Mouse (Mus musculus) midbrain, embryonic 14.5 days (tissue): ENCODE data around the gene Adk. TPM values are rescaled to one million over a fixed set of nuclear protein-coding genes. Genes with fewer than 3 reads are reported as not detected.

Source experiments
- ATAC-seq: fragments of 200-750 bp; cut with Nextera tagmentation; 2 replicates; pipeline ENCODE4 v1.8.0; 2017; ENCODE audit warnings: moderate number of reproducible peaks, moderate library complexity; ENCODE audit not compliant: low FRiP score, low TSS enrichment
- DNase-seq: peaks from one replicate; pipeline ENCODE4 v3.0.0-alpha.2; 2015
- H3K27ac ChIP-seq: fragments of 300-500 bp; sonication (generic); replicated peaks from 2 replicates; pipeline ENCODE4 v1.5.1; 2014; ENCODE audit warnings: mild to moderate bottlenecking, low read depth, low read length, moderate library complexity
- H3K27me3 ChIP-seq: fragments of 300-500 bp; sonication (generic); 2 replicates; pipeline ENCODE4 v1.6.1; 2014; ENCODE audit warnings: low read length, control low read depth, mixed read lengths; ENCODE audit not compliant: control insufficient read depth, insufficient read depth
- H3K36me3 ChIP-seq: fragments of 300-500 bp; sonication (generic); 2 replicates; pipeline ENCODE4 v1.6.1; 2014; ENCODE audit warnings: low read length, control low read depth; ENCODE audit not compliant: control insufficient read depth, insufficient read depth
- H3K4me1 ChIP-seq: fragments of 300-500 bp; sonication (generic); 2 replicates; pipeline ENCODE4 v1.6.1; 2014; ENCODE audit warnings: mild to moderate bottlenecking, antibody characterized with exemption, low read length, control low read depth; ENCODE audit not compliant: control insufficient read depth, insufficient read depth
- H3K4me2 ChIP-seq: fragments of 300-500 bp; sonication (generic); 2 replicates; pipeline ENCODE4 v1.6.1; 2014; ENCODE audit warnings: mild to moderate bottlenecking, low read length, moderate library complexity
- H3K4me3 ChIP-seq: fragments of 300-500 bp; sonication (generic); replicated peaks from 2 replicates; pipeline ENCODE4 v1.5.1; 2014; ENCODE audit warnings: low read depth, low read length
- H3K9ac ChIP-seq: fragments of 300-500 bp; sonication (generic); replicated peaks from 2 replicates; pipeline ENCODE4 v1.6.1; 2014; ENCODE audit warnings: mild to moderate bottlenecking, low read length, moderate library complexity
- H3K9me3 ChIP-seq: fragments of 300-500 bp; sonication (generic); 2 replicates; pipeline ENCODE4 v1.6.1; 2016; ENCODE audit warnings: low read length, control low read depth, mixed read lengths; ENCODE audit not compliant: control insufficient read depth
- WGBS: fragments of 180-500 bp; shearing (Covaris S2); extraction: QIAGEN DNeasy Blood & Tissue Kit; methylation state at CpG from one replicate; pipeline ENCODE4 v1.1.7; 2014; 5-methylcytosine and 5-hydroxymethylcytosine counted together
- polyA plus RNA-seq: library from polyadenylated mRNA; unstranded; fragments of >200 nt; fragmentation: Nextera tagmentation; extraction: Ambion mirVana; gene quantifications from 2 replicates; pipeline ENCODE4 v1.2.1, GENCODE M21; 2014

Adk gene
- polyA plus RNA-seq, 1 experiment from 2014 or later = 37.9 TPM

DNA sequence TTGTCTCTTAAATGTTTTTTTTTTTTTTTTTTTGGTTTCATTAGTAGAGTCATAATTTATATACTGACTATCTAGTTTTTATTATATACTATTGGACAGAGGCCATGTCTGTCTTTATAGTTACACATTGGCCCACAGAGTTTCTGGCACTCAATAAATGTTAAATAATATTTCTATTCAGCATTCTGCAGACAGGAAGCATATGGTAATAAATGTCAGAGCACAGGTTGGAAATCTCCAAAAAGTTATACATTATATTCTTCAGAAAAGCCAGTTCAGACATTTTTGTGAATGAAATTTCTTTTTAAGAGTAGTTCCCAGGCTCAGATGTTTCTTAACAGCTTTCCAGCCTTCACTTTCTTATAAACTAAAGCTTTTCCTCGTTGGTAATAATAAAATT is 303.9 kb downstream of the Adk start:
- H3K4me3 ChIP-seq = no peak overlapping the region
- no peak overlapping the region for H3K9ac ChIP-seq
- no peaks in the 10 kb centered on the region for H3K36me3 ChIP-seq
- H3K4me1 ChIP-seq = 0 out of 2 replicates have a peak, but pooled peaks cover 3% of the 10 kb centered on the region
- DNase-seq (no peak), ATAC-seq (no peak)
- 89% methylated on average over 1 of the region's 1 CpGs for WGBS
- H3K27ac ChIP-seq = no peak overlapping the region
- no peaks in the 10 kb centered on the region for H3K9me3 ChIP-seq
- H3K4me2 ChIP-seq = no peak overlapping the region
- H3K27me3 ChIP-seq = no peaks in the 10 kb centered on the region

- no peak overlapping the region for H3K4me2 ChIP-seq
- 0 out of 2 replicates have a peak overlapping the region, but pooled peaks have one; percentile 27 for H3K27ac ChIP-seq
- DNase-seq = peak; percentile 50
- H3K4me3 ChIP-seq = no peak overlapping the region
- no peak for ATAC-seq
- H3K9ac ChIP-seq = no peak overlapping the region
- 40% methylated on average over 10 of the region's 10 CpGs for WGBS
- H3K36me3 ChIP-seq = no peaks in the 10 kb centered on the region
- H3K4me1 ChIP-seq = 0 out of 2 replicates have a peak, but pooled peaks cover 3% of the 10 kb centered on the region
- H3K27me3 ChIP-seq = no peaks in the 10 kb centered on the region
- H3K9me3 ChIP-seq = no peaks in the 10 kb centered on the region
These were observed 307.0 kb downstream of the Adk start for GRCm38 (mm10) chr14:21359207-21359895.

GRCm38 (mm10) chr14:21359896-21360525 is 307.6 kb downstream of the Adk start:
- H3K4me1 ChIP-seq = 0 out of 2 replicates have a peak, but pooled peaks cover 3% of the 10 kb centered on the region
- H3K27me3 ChIP-seq = no peaks in the 10 kb centered on the region
- 86% methylated on average over 7 of the region's 12 CpGs for WGBS
- no peak overlapping the region for H3K9ac ChIP-seq
- H3K27ac ChIP-seq = no peak overlapping the region
- no peaks in the 10 kb centered on the region for H3K36me3 ChIP-seq
- H3K9me3 ChIP-seq = no peaks in the 10 kb centered on the region
- H3K4me3 ChIP-seq = no peak overlapping the region
- no peak for ATAC-seq
- no peak overlapping the region for H3K4me2 ChIP-seq
- DNase-seq = no peak

- Histone ChIP-seq H3K36me3 (no peaks in the 10 kb centered on the region), H3K4me3 (no peak overlapping the region), H3K27ac (no peak overlapping the region), H3K9me3 (no peaks in the 10 kb centered on the region), H3K4me1 (peaks cover 27% of the 10 kb centered on the region), H3K27me3 (no peaks in the 10 kb centered on the region), H3K9ac (no peak overlapping the region), H3K4me2 (no peak overlapping the region)
- ATAC-seq = no peak
- DNase-seq = no peak
- WGBS = 85% methylated on average over 2 of the region's 2 CpGs
These were observed 314.7 kb downstream of the Adk start for GRCm38 (mm10) chr14:21367095-21367494.

DNA sequence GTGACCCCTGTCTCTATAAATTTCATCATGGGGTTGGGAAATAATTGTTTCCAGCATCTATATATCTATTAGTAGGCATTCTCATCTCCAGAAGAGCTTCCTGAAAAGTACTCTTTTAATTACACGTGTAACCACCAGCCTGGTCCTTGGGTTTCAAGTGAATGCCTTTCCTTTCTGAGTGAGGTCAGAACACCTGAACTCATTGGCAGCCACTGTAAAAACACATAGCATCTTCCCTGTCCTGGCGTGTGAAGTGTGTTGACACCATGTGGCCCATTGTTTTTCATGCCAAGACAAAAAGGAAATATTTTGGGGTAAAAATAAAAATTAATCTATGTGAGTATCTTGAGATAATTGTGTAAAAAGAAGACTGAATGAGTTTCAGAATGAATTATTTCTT is 316.2 kb downstream of the Adk start:
- no peak for ATAC-seq
- peak overlapping the region; percentile 33 for H3K4me2 ChIP-seq
- peak; percentile 56 for DNase-seq
- H3K9ac ChIP-seq = no peak overlapping the region
- peaks cover 27% of the 10 kb centered on the region for H3K4me1 ChIP-seq
- H3K27ac ChIP-seq = peak overlapping the region; percentile 74
- 28% methylated on average over 2 of the region's 2 CpGs for WGBS
- no peaks in the 10 kb centered on the region for H3K27me3 ChIP-seq
- H3K9me3 ChIP-seq = no peaks in the 10 kb centered on the region
- no peak overlapping the region for H3K4me3 ChIP-seq
- H3K36me3 ChIP-seq = no peaks in the 10 kb centered on the region

GRCm38 (mm10) chr14:21369127-21369526 is 316.8 kb downstream of the Adk start:
- H3K36me3 ChIP-seq = no peaks in the 10 kb centered on the region
- H3K4me2 ChIP-seq = peak overlapping the region; percentile 33
- peaks cover 27% of the 10 kb centered on the region for H3K4me1 ChIP-seq
- WGBS = under 1% methylated on average over 5 of the region's 5 CpGs
- H3K27ac ChIP-seq = peak overlapping the region; percentile 74
- peak; percentile 95 for DNase-seq
- H3K27me3 ChIP-seq = no peaks in the 10 kb centered on the region
- no peak overlapping the region for H3K4me3 ChIP-seq
- no peaks in the 10 kb centered on the region for H3K9me3 ChIP-seq
- 0 out of 2 replicates have a peak overlapping the region, but pooled peaks have one; percentile 1 for H3K9ac ChIP-seq
- ATAC-seq = peak; percentile 95

DNA sequence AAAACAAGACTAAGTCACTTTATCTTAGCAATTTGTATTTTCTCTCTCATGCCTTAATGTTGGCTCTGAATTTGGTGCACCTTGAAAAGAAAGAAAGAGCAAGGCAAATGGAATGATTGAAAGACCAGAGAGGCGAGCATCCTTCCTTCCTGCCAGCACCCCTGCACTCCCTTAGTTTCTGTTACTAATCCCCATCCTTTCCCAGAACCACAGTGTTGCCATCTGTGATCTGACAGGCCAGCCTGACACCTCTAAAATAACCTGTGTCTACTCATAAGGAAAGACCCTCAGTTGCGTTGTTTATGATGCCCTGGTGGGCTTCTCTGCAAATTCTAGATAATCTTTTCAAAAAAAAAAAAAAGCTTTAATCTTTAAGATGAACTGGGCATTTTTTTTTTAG is 319.6 kb downstream of the Adk start:
- DNase-seq = no peak
- H3K27ac ChIP-seq = 0 out of 2 replicates have a peak overlapping the region, but pooled peaks have one; percentile 63
- H3K4me1 ChIP-seq = peaks cover 27% of the 10 kb centered on the region
- no peak for ATAC-seq
- H3K9ac ChIP-seq = no peak overlapping the region
- no peaks in the 10 kb centered on the region for H3K9me3 ChIP-seq
- WGBS = 42% methylated on average over 2 of the region's 2 CpGs
- H3K27me3 ChIP-seq = no peaks in the 10 kb centered on the region
- no peak overlapping the region for H3K4me2 ChIP-seq
- H3K36me3 ChIP-seq = no peaks in the 10 kb centered on the region
- no peak overlapping the region for H3K4me3 ChIP-seq

DNA sequence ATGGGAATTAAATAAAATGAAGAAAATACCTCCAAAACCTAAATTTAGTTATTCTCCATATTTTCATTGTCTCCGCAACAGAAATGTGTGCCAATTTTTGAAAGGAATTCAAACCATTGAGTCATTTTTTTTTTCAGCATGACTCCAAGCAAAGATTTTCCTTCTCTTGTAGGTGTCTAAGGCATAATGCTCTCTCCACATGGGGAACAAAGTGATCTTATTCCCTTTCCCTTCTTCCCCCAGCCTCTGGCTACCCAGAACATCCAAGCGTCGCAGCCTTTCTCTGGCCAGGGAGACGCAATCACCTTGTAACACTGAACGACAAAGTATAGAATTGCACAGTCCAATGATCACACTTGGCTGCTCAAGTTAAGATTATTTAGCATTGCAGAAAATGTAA is 320.3 kb downstream of the Adk start:
- DNase-seq = peak; percentile 11
- H3K9me3 ChIP-seq = no peaks in the 10 kb centered on the region
- WGBS = 66% methylated on average over 5 of the region's 5 CpGs
- H3K27ac ChIP-seq = 0 out of 2 replicates have a peak overlapping the region, but pooled peaks have one; percentile 52
- H3K27me3 ChIP-seq = no peaks in the 10 kb centered on the region
- no peak overlapping the region for H3K4me3 ChIP-seq
- no peaks in the 10 kb centered on the region for H3K36me3 ChIP-seq
- H3K4me1 ChIP-seq = peaks cover 27% of the 10 kb centered on the region
- H3K4me2 ChIP-seq = no peak overlapping the region
- no peak for ATAC-seq
- no peak overlapping the region for H3K9ac ChIP-seq
